Mouse (Mus musculus): Measurements from ENCODE around the gene Tchhl1.
A peak's percentile ranks its signal among the peaks of the same experiment; 100 is the strongest.
"Not testable (repeated sequence)": the region's sequence is repeated elsewhere in the genome, so short reads cannot be mapped to it uniquely, and the experiment has no call there.

Tchhl1 gene

DNA sequence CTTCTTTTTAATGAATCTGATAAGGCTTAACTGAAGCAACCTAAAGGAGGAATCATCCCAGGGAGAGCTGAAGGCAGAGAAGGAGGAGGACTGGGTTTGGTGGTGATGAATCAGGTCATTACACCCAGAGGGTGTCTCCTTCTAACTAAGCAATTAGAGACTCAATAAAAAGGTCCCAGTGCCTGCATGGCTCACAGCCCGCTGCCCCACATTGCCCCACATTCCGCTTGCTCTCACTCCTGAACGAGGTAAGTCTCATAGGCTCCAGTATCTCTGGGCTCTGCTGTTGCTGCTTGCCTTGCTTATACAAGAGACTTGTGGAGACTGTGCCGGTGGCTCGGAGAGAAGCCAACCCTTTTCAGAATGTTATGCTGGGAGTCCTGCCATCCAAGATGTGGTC, at the start of gene Tchhl1:
Tchhl1 (plus strand) TSS at position 194 of the 400 bp plus-strand sequence.
- no peak for DNase-seq (ENCODE audit: extremely low read depth, low read depth)

DNA sequence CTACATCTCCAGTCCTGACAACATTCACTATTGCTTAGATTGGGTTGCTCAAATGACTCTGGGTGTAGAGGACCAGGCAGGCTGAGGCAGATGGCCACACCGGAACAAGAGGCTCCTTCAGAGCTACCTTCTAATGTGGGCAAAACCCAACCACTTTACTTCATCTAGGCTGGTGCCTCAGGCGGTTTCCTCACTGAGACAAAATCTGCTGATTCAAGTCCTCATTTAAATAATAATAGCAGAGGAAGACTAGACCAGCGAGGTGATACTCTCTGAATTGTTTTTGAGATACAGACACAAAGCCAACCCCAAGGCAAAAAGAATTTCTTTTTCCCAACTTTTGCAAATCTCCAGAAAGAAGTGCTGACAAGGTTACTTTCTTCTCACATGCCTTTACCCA, 36.9 kb upstream of the Tchhl1 start:
- no peak for DNase-seq (ENCODE audit: extremely low read depth, low read depth)

DNA sequence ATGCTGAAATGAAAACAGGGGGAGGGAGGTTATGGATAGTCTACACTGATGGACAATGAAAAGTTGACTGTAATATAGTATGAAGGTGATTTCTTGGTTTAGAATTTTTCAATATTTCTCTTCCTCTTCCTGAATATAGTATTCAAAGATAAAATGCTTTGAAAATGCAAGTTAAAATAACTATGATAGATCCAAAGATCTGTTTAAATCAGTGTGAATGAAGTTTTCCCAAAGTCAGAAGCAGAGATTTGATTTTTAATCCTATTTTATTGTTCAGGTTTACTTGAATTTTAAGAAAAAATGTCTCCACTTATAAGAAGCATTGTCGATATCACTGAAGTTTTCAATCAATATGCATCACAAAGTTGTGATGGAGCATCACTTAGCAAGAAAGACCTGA, 26.5 kb upstream of the Tchhl1 start, which contains the start of gene Tchh:
Tchh (plus strand) TSS at position 301 of the 400 bp plus-strand sequence.
- no peak for DNase-seq (ENCODE audit: extremely low read depth, low read depth)

DNA sequence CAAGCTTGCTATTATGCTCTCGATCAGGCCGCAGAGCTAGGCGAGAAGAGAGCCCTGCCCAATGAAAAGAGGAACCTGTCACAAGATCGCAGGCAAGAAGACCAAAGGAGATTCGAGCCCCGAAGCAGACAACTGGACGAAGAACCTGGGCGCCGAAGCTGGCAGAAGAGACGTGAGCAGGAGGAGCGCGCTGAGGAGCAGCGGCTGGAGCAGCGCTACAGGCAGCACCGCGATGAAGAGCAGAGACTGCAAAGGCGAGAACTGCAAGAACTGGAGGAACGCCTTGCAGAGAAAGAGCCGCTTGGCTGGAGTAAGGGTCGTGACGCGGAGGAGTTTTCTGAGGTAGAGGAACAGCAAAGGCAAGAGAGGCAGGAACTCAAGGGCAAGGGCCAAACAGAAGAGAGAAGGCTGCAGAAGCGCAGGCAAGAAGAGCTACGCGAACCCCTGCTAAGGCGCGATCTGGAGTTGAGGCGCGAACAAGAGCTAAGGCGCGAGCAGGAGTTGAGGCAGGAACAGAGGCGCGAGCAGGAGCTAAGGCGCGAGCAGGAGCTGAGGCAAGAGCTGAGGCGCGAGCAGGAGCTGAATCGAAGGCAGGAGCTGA, 25.0 kb upstream of the Tchhl1 start:
- DNase-seq (ENCODE audit: extremely low read depth, low read depth), result no peak

DNA sequence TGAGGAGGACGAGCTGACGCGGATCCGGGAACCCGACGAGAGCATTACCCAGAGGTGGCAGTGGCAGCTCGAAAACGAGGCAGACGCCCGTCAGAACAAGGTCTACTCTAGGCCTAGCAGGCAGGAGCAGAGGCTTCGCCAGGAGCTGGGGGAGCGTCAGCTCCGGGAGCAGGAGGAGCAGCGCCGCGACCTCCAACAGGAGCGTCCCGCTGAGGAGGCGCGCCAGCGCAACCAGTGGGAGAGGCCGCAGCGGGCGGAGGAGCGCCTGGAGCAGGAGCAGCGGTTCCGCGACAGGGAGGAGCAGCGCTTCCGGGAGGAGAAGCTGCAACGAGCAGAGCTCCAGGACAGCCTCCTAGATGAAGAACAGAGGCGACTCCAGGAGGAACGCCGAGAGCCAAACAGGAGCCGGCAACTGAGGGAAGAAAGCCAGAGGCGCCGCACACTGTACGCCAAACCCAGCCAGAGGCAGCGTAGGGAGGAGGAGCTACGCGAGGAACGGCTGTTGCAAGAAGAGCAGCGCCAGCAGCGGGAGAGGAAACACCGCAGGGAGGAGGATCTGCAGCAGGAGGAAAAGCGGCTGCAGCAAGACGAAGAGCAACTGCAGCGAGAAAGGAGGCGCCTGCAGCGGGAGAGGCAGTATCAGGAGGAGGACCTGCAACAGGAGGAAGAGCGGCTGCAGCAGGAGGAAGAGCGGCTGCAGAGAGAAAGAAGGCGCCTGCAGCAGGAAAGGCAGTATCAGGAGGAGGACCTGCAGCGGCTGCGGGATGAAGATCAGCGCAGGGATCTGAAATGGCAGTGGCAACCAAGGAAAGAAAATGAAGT, 24.0 kb upstream of the Tchhl1 start:
- DNase-seq (ENCODE audit: extremely low read depth, low read depth), result no peak

DNA sequence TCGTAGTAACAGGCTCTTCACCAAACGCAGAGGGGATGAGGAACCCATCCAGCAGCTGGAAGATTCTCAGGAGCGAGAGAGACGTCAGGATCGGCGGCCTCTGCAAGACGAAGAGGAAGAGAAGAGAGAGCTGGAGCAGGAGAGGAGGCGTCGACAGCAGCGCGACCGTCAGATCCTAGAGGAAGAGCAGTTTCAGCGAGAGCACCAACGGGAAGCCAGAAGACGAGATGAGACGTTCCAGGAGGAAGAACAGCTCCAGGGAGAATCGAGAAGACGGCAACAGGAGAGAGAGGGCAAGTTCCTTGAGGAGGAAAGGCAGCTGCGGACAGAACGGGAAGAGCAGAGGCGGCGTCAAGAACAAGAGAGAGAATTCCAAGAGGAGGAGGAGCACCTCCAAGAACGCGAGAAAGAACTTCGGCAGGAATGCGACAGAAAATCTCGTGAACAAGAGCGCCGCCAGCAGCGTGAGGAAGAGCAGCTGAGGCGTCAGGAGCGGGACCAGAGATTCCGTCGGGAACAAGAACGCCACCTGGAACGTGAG, 23.3 kb upstream of the Tchhl1 start:
- no peak for DNase-seq (ENCODE audit: extremely low read depth, low read depth)

DNA sequence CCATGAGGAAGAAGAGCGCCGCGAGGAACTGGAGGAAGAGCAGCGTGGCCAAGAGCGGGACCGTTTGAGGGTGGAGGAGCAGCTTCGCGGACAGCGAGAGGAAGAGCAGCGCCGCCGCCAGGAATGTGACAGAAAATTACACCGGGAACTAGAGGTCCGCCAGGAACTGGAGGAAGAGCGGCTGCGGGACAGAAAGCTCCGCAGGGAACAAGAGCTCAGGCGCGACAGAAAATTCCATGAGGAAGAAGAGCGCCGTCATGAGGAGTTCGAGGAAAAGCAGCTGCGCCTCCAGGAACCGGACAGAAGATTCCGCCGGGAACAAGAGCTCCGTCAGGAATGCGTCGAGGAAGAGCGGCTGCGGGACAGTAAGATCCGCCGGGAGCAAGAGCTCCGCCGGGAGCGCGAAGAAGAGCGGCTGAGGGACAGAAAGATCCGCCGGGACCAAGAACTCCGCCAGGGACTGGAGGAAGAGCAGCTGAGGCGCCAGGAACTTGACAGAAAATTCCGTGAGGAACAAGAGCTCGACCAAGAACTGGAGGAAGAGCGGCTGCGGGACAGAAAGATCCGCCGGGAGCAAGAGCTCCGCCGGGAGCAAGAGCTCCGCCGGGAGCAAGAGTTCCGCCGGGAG, 22.3 kb upstream of the Tchhl1 start:
- DNase-seq (ENCODE audit: extremely low read depth, low read depth), result no peak

DNA sequence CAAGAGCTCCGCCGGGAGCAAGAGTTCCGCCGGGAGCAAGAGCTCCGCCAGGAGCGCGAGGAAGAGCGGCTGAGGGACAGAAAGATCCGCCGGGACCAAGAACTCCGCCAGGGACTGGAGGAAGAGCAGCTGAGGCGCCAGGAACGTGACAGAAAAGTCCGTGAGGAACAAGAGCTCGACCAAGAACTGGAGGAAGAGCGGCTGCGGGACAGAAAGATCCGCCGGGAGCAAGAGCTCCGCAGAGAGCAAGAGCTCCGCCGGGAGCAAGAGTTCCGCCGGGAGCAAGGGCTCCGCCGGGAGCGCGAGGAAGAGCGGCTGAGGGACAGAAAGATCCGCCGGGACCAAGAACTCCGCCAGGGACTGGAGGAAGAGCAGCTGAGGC, 21.8 kb upstream of the Tchhl1 start:
- DNase-seq (ENCODE audit: extremely low read depth, low read depth), result not testable (repeated sequence)

DNA sequence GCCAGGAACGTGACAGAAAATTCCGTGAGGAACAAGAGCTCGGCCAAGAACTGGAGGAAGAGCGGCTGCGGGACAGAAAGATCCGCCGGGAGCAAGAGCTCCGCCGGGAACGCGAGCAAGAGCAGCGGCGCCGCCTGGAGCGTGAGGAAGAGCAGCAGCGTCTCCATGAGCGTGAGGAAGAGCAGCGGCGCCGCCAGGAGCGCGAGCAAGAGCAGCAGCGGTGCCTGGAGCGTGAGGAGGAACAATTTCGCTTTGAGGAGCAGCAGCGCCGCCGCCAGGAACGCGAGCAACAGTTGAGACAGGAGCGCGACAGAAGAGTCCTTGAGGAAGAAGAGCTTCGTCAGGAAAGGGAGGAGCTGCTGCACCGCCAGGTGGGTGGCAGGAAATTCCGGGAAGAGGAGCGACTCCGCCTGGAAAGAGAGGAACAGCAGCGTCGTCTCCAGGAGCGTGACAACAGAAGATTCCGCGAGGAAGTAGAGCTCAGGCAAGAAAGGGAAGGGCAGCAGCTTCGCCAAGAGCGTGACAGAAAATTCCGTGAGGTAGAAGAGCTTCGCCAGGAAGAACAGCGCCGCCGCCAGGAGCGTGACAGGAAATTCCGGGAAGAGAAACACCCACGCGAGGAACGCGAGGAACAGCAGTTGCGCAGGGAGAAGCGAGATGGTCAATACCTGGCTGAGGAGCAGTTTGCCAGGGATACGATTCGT, 21.3 kb upstream of the Tchhl1 start:
- no peak for DNase-seq (ENCODE audit: extremely low read depth, low read depth)

DNA sequence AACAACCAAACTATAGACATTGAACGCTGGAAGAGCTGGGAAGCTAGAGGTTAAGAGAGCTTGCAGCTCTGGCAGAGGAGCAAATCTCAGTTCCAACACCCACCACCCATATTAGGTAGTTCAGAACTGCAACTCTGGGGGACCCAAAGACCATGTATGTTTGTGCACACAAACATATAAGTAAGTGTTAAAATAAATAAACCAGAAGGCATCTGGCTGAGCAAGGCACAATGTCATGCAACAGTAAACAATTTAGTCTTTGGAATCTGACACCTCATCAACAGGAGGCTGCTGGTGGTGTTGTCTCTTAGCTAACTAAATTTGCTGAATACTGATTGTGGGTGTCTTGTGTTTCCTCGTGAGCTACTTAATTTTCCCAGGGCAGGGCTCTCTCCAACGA, 2.0 kb upstream of the Tchhl1 start:
- no peak for DNase-seq (ENCODE audit: extremely low read depth, low read depth)

DNA sequence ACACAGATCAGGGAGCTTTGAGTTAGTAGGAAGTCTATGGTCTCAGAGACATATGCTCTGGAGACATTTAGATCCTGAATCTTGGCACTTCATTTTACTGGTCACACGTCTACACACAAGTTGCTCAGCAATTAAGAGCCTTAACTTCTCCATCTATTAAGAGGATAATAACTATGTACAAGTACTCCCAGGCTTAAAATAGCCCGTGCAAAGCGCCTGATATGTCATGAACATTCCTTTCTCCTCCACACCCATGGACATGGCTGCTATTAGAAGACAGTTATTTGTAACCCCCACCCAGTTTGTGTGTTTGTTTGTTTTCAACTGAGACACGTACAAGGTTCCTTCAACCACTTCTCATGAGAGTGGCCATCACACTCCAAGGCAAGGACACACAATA, 1.4 kb upstream of the Tchhl1 start:
- no peak for DNase-seq (ENCODE audit: extremely low read depth, low read depth)

DNA sequence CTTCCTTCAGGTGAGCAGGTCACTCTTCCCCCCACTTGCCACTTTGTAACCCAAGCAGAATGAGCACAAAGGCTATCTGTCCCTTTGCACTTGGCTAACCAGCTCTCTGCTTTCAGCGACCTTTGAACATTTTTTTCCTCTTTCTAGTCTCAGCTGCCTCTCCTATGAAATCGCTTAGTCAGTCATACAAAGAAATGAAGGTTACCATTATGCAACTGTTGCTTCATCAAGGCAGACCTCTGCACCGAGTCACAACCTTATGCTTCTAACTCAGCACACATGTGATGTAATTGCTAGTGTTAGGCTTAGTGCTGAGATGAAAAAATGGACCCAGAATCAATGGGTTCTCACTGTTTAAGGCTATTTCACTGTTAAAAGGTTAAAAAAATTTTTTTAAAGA, 1.1 kb downstream of the Tchhl1 start:
- no peak for DNase-seq (ENCODE audit: extremely low read depth, low read depth)

DNA sequence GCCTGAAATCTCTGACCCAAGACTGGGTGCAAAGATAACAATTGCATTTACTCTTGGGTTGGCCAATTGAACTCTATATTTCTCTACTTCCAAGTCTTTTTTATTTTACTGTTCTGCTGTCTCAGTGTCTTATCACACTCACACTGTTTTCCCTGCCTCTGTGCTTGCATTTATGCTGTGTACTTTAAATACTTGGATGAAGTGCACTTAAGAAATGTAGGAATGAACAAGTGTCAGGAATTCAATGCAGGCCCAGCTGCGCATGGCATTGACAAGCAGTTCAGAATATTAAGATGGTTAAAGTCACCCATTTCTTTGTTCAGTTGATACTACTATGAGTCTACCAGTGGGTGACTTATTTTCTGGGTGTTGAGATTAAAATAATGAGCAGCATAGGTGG, 11.5 kb downstream of the Tchhl1 start:
- no peak for DNase-seq (ENCODE audit: extremely low read depth, low read depth)

DNA sequence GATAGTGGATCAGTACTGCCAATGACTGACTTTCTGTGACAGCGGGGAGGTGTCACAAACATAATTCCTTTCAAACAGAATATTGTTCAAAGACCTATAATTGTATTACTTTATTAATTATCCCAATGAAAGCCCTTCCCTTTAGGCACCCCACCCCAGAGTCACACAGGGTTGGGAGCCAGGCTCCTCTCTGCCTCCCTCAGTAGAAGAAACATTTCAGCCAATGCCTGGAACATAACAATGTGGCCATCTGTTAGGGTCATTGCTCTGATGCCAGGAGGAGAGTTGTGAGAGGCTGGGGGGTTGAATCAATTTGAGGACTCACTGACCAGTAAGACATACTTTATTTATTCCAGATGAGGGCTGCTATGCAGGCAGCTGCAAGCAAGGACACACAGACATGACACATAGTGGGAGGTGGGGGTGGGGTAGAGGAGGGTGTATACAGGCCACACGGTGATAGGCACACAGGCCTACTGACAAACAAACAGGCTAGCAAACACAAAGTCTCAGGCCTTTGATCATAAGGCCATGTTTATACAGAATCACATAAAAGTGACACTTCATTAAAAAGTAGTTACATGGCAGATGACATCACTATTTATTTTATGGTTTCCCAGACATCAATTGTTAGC, 13.5 kb downstream of the Tchhl1 start:
- no peak for DNase-seq (ENCODE audit: extremely low read depth, low read depth)

DNA sequence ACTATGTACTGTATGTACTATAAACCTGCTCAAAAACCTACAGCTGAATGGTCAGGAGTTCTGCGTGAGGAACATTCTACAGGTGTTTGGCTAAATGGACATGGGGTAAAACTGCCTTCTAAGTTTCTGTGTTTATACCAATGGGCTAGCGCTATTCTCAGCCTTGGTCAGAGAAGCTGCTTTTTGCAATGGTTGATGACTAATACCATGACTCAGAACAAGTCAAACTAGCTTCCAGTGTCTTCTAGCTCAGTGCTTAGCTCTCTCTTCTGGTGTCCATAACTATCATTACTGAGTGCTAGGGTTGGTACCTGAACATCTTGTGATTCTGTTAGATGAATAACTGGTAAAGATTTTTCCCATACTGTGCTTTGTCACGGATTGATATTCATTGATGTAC, 17.1 kb downstream of the Tchhl1 start:
- DNase-seq (ENCODE audit: extremely low read depth, low read depth), result no peak

DNA sequence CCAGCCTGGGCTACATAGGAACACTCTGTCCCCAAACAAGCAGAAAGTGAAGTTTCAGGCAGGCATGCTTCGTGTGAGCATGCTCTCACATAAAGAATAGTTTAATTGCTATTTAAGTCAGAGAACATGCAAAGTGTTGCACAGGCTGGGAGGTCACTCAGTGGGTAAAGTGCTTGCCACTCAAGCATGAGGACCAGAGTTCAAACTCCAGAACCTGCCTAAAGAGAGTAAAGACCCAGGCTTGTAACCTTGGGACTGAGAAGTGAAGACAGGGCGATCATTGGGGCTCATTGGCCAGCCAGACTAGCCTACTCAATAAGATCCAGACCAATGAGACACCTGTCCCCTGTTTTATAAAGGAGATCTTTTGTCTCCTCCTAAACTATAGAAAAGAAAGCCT, 20.0 kb downstream of the Tchhl1 start:
- no peak for DNase-seq (ENCODE audit: extremely low read depth, low read depth)

DNA sequence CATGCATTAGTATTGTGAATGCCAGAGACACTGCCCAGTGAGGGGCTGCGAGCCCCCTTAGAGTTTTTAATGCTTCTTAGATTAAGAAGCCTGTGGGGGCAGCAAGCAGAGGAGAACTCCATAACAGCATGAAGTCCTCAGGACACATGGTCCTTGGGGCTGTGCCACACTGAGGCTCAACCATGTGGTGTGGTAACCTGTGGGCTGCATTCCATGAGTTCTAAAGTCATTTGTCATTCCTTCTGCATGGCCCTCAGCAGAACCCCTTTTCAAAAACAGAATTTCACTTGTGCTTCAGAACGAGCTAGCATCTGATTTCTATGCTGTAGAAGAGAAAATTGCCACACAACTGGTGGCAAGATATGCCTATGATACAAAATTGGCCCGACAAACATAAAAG, 23.6 kb downstream of the Tchhl1 start:
- no peak for DNase-seq (ENCODE audit: extremely low read depth, low read depth)

DNA sequence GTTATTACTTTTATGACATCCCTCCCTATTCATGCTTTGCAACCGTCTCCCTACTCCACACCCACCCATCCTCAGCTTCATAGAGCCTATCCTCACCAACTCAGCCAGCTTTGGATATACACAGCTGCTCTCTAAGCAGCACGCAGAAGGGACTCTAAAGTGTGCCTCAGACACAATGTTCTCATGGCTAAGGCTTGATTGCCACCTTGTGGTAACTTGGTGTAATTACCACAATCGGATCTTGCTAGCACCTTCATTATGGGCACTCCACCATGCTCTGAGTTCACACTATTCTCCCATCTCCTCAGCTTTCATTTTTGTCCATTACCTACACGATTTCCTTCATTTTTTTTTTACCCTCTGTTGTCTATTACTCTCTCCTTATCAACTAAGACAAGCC, 25.4 kb downstream of the Tchhl1 start:
- DNase-seq (ENCODE audit: extremely low read depth, low read depth), result peak; percentile 87

DNA sequence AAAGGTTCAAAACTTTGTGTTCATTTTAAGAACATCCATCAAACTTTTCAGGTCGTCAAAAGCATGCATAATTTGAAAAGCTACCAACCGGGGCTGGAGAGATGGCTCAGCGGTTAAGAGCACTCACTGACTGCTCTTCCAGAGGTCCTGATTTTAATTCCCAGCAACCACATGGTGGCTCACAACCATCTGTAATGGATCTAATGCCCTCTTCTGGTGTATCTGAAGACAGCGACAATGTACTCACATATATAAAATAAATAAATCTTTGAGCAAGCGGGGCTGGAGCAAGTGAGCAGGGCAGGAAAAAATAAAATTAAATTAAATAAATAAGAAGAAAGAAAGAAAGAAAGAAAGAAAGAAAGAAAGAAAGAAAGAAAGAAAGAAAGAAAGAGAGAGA, 26.2 kb downstream of the Tchhl1 start:
- DNase-seq (ENCODE audit: extremely low read depth, low read depth), result not testable (repeated sequence)

DNA sequence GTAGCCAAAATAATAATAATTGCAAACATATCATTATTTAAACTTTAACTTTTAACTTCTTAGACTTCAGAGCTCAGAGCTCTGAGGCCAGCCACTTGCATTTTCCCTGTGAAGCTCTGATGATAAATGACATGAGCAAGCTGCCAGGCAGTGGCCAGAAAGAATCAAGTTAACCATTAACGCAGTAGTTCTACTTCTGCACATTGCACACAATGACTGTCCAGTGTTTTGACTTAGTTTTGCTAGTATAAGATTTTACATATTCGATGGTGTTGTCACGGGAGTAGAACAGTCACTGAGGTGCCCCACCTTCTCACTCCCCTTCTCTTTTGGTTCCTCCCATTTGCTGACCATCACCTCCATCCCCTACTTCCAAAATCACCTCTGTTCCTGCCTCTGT, 28.6 kb downstream of the Tchhl1 start:
- no peak for DNase-seq (ENCODE audit: extremely low read depth, low read depth)

DNA sequence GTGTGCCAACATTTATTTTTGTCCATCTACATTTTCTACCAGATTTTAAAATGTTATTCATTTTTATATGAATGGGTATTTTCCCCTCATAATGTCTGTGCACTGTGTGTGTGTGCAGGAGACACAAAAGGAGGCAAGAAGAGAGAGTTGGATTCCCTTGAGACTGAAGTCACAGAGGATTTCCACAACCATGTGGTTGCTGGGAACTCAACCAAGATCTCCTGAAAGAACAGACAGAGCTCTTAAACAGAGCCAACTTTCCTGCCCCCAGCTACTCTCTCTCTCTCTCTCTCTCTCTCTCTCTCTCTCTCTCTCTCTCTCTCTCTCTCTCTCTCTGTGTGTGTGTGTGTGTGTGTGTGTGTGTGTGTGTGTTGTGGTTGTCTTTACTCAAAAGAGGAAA, 30.6 kb downstream of the Tchhl1 start:
- no peak for DNase-seq (ENCODE audit: extremely low read depth, low read depth)

Measured in MEL-GATA-1-ER (cell line).